Mouse (Mus musculus) urinary bladder, adult 2 months (tissue): ENCODE measurements around the gene Tmem50b. TPM values are rescaled to one million over a fixed set of nuclear protein-coding genes. Genes with fewer than 3 reads are reported as not detected.
"Not testable (repeated sequence)": the region's sequence is repeated elsewhere in the genome, so short reads cannot be mapped to it uniquely, and the experiment has no call there.

Source experiments
- DNase-seq: peaks from one replicate; pipeline ENCODE4 v3.0.0; 2022; ENCODE audit warnings: low spot score
- polyA plus RNA-seq: library from polyadenylated mRNA; depleted of rRNA; stranded (reverse); fragments of >200 nt; gene quantifications from 2 replicates; pipeline ENCODE4 v1.2.3, GENCODE M21; 2012; rRNA removed

Tmem50b gene
- polyA plus RNA-seq, 1 experiment: 80.8 TPM

GRCm38 (mm10) chr16:91538513-91538912, 59.1 kb downstream of the Tmem50b start:
- no peak for DNase-seq

GRCm38 (mm10) chr16:91538051-91538450, 59.5 kb downstream of the Tmem50b start:
- DNase-seq: no peak

DNA sequence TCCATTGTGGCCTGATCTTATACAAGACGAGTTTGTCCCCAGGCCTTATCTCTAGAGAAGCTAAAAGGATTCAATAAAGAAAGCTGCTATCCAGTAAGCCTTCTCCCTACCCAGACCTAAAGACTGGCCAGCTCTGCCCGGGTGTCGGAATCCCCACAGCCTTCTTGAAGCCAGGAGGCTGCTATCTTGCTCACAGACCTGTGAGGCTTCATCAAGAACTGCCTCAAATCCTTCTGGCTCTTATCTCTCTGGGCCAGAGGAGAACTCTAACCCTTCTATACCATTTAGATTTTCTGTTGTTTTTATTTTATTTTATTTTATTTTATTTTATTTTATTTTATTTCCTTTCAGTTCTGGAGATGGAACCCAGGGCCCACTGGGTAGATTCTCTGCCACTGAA, 60.5 kb downstream of the Tmem50b start:
- no peak for DNase-seq

DNA sequence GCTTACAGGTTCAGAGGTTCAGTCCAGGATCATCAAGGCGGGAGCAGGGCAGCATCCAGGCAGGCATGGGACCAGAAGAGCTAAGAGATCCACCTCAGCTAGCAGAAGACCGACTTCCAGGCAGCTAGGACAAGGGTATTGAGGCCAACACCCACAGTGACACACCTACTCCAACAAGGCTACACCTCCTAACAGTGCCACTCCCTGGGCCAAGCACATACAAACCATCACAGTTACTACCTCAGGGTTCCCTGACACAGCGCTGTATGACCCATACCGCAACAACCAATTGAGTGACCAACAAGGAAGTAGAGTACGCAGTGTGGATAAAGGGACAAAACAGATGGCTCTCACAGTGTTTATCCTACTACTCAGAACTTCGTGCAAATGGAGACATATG, 61.2 kb downstream of the Tmem50b start:
- DNase-seq: no peak

- DNase-seq: no peak
Observed at GRCm38 (mm10) chr16:91534888-91535287, 62.7 kb downstream of the Tmem50b start.

- DNase-seq: no peak
Observed at GRCm38 (mm10) chr16:91534477-91534876, 63.1 kb downstream of the Tmem50b start.

- no peak for DNase-seq
Observed at GRCm38 (mm10) chr16:91533097-91534001, 64.3 kb downstream of the Tmem50b start.

- no peak for DNase-seq
Observed at GRCm38 (mm10) chr16:91532429-91532828, 65.2 kb downstream of the Tmem50b start.

DNA sequence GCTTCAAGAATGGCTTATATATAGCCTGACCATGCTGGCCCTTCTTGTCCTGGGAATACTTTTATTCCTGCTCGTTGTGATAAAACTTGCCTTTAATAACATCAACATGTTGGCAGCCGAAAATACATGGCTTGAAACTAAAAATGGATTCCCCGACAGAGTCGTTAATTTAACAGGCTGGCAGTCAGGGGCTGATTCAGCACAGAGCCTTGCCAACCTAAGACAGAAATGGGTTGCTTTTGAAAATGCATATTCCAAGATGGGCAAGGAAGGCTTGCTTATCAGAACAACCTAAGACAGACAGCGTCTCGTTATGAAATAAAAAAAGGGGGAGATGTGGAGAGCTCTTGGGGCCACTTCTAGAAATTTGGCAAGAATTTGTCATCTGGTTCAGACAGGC, 65.7 kb downstream of the Tmem50b start:
- no peak for DNase-seq

- not testable (repeated sequence) for DNase-seq
Observed at GRCm38 (mm10) chr16:91530830-91531229, 66.8 kb downstream of the Tmem50b start.

- no peak for DNase-seq
Observed at GRCm38 (mm10) chr16:91528578-91528977, 69.0 kb downstream of the Tmem50b start.

DNA sequence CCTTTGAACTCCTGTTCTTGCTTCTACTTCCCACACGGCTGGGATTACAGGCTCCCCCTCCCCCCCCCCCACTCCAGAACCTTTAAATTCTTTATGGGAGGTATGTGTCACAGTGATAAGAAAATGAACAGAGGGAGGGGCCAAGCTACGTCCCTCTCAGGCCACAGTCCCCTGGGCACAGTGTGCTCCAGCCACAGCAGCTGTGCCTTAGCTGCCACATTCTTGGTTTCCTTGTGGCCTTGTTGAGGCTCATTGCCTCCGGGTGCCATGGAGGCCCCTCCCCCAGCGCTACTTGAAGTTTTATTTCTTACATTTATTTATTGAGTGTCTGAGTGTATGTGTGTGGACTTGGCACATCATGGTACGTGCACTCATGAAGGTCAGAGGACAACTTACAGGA, 70.1 kb downstream of the Tmem50b start:
- no peak for DNase-seq

GRCm38 (mm10) chr16:91527051-91527450, 70.5 kb downstream of the Tmem50b start:
- no peak for DNase-seq

DNA sequence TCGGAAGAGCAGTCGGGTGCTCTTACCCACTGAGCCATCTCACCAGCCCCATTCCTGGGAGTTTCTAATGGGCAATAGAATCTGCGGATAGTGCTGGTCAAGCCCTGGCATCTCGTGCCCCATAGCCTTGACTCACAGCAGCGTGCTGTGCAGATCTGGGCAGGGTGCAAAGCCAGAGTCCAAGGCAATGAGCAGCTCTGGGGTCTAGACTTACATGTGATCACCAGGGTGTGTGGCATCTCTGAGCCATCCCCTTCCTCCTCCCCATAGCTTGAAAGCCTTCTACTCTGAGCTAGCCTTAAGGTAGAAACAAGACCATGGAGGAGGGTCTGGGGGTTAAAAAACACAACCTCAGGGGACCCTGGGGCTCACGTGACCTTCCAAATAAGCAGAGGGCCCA, 71.3 kb downstream of the Tmem50b start:
- no peak for DNase-seq

Other genes starting within 250 kb of the Tmem50b start
- 57.9 and 68.6 TPM in 2 replicates for gene Ifnar2, start 225.0 kb downstream of the Tmem50b start, polyA plus RNA-seq
- gene Gm21970, start 206.1 kb downstream of the Tmem50b start, polyA plus RNA-seq: 0.26 TPM in 1 of 2 replicates, not detected in the other
- 52.4 and 54.7 TPM in 2 replicates for gene Il10rb, start 191.6 kb downstream of the Tmem50b start, polyA plus RNA-seq
- 30.8 and 33.2 TPM in 2 replicates for gene Ifnar1, start 112.6 kb downstream of the Tmem50b start, polyA plus RNA-seq
- gene Ifngr2, start 50.7 kb downstream of the Tmem50b start, polyA plus RNA-seq: 32.1 and 34.3 TPM in 2 replicates
- gene Dnajc28, start 21.2 kb upstream of the Tmem50b start, polyA plus RNA-seq: 3.3 and 4.2 TPM in 2 replicates
- gene Gart, start 49.2 kb upstream of the Tmem50b start, polyA plus RNA-seq: 35.4 and 40.2 TPM in 2 replicates
- 302 and 367 TPM in 2 replicates for gene Son, start 49.7 kb upstream of the Tmem50b start, polyA plus RNA-seq
- gene Donson, start 91.0 kb upstream of the Tmem50b start, polyA plus RNA-seq: 7.6 and 13.6 TPM in 2 replicates
- gene Cryzl1, start 131.2 kb upstream of the Tmem50b start, polyA plus RNA-seq: 53.7 and 66.1 TPM in 2 replicates
- 26.0 and 35.3 TPM in 2 replicates for gene Itsn1, start 131.5 kb upstream of the Tmem50b start, polyA plus RNA-seq